Mouse (Mus musculus) spleen, embryonic (tissue): ENCODE results near the gene Sipa1.

Experiments
- CTCF ChIA-PET: fragments of 350-600 bp; sonication (Branson Sonifier 250); formaldehyde crosslinking; loops from one replicate; lab custom pipeline; 2022; lab: Charles Lee

Gene Sipa1

GRCm38 (mm10) chr19:5647791-5648190, 15.7 kb downstream of the Sipa1 start:
- CTCF ChIA-PET = no interaction called here

- CTCF ChIA-PET = interaction anchor here (0.7 kb wide), 1 partner anchor 9 kb away, joined by 3 read pairs; the partner anchor contains the start of gene Rela
Measured at GRCm38 (mm10) chr19:5646731-5647330, 16.7 kb downstream of the Sipa1 start.

DNA sequence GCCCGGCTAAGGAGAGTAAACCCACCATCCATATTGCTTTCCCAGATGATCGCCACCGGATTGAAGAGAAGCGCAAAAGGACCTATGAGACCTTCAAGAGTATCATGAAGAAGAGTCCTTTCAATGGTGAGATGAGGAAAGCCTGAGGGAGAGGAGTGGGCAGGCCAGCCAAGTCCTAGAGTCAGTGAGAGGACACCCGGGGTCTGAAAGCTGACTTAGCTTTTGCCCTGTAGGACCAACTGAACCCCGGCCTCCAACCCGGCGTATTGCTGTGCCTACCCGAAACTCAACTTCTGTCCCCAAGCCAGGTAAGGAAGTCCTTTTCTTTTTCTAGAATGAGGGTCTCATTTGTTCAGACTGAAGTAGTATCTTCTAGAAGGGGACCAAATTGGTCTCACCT, 18.2 kb downstream of the Sipa1 start:
- CTCF ChIA-PET = no interaction called here

- CTCF ChIA-PET = no interaction called here
Measured at GRCm38 (mm10) chr19:5641641-5642040, 21.9 kb downstream of the Sipa1 start.

- CTCF ChIA-PET = no interaction called here
Measured at GRCm38 (mm10) chr19:5641021-5641420, 22.5 kb downstream of the Sipa1 start.

DNA sequence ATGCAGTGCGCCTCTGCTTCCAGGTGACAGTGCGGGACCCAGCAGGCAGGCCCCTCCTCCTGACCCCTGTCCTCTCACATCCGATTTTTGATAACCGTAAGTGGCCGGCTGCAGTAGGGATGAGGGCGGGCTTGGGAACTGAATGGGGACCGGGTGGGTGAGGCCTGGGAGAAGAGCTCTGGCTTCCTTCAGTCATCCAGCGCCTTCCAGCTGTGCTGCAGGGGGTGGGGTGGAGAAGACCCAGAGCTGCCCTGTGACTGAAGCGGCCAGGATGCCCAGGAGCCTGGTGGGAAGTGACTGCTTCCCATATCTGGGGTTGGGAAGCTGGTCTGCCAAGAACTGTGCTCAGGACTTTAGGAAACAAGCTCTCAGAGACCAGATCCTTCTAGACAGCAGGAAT, 23.2 kb downstream of the Sipa1 start:
- CTCF ChIA-PET = no interaction called here

- CTCF ChIA-PET = interaction anchor here (0.7 kb wide), 1 partner anchor 36 kb away, joined by 3 read pairs; no protein-coding TSS in a partner anchor
Measured at GRCm38 (mm10) chr19:5638416-5639005, 25.0 kb downstream of the Sipa1 start.

DNA sequence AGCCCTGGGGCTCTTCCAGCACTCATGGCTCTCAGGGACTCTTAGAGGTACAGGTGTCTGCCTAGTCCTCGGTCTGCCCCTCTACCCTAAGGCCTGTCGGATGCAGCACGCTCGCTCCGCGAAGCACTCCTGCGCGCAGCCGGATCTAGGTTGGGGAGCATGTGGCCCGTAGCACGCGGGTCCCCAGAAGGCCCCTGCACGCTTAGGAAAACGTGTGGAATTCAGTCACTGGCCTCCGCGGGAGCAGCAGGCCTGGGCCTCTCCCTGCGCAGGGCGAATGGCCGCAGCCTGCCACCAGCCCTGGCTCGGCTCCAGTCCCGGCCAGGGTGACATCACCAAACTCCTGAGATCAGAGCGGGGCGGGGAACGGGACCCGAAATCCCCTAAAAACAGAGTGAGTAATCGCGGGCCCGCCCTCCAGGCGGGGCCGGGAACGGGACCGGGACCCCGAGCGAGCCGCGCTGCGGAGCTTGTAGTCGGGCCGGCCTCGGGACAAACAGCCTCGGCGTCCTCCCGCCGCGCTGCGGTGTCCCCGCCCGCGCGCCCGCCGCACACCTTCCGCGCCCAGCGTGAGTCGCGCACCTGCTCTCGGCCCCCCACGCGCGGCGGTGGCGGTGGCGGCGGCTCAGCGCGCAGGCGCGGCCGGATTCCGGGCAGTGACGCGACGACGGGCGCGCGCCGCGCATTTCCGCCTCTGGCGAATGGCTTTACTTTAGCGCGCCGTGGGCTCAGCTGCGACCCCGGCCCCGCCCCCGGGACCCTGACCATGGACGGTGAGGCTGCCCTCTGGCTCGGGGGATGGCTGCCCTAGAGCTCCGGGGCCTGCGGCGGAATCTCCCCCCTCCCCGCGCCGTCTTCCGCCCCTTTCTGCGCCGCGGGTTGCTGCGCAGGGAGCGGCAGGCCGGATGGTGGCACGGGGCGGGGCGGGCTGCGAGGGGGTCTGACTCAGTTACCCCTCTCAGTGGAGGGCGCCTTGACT, 26.1 kb downstream of the Sipa1 start, which contains the start of gene Rela:
TSS of gene Rela (plus strand) at position 415 of the 979 bp plus-strand sequence.
- CTCF ChIA-PET = interaction anchor here (0.7 to 1.0 kb wide), 2 partner anchors 9 to 35 kb away, joined by 3 read pairs; no protein-coding TSS in a partner anchor

GRCm38 (mm10) chr19:5636571-5637041, 26.9 kb downstream of the Sipa1 start:
- CTCF ChIA-PET = no interaction called here

- CTCF ChIA-PET = no interaction called here
Measured at GRCm38 (mm10) chr19:5636036-5636570, 27.4 kb downstream of the Sipa1 start.

- CTCF ChIA-PET = interaction anchor here (0.6 to 0.9 kb wide), 2 partner anchors 28 to 102 kb away, joined by 3 read pairs; no protein-coding TSS in a partner anchor
Measured at GRCm38 (mm10) chr19:5632120-5632519, 31.4 kb downstream of the Sipa1 start.

DNA sequence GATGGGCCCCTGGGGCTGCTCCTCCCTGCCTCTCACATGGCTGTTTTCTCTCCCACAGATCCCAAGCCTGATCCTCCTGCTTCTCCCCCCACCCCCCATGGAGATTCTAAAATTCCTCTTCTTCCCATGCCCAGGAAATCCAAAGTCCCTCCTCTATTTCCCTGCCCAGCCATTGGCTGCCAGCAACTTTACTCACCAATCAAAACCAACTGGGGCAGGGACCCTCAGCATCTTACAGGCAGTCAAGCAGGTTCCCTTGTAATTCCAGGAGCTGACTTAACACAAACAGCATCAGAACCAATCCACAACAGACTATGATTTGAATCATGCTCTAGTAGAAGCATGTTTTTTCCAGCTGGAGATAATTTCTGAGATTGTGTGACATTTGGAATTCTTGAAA, 33.6 kb downstream of the Sipa1 start:
- CTCF ChIA-PET = interaction anchor here (0.6 kb wide), 1 partner anchor 680 kb away, joined by 3 read pairs; no protein-coding TSS in a partner anchor

GRCm38 (mm10) chr19:5625311-5625710, 38.2 kb downstream of the Sipa1 start:
- CTCF ChIA-PET = no interaction called here

DNA sequence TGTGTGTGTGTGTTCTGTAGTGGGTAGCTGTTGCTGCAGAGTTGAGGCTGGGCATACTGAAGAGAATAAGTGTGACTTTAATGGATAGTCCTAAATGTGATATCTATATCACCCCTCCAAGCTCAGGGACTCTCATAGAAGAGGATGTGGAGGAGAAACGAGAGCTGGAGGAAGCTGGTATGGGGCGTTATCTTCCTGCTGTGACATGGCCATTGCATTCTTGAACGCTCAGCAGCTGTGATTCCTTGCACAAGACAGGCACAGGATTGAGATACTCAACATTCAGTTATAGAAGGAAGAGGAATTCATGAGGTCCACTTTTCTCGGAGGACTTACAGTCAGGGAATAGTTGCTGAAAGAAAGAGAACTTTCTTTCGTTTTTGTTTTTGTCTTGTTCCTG, 41.6 kb downstream of the Sipa1 start:
- CTCF ChIA-PET = no interaction called here

DNA sequence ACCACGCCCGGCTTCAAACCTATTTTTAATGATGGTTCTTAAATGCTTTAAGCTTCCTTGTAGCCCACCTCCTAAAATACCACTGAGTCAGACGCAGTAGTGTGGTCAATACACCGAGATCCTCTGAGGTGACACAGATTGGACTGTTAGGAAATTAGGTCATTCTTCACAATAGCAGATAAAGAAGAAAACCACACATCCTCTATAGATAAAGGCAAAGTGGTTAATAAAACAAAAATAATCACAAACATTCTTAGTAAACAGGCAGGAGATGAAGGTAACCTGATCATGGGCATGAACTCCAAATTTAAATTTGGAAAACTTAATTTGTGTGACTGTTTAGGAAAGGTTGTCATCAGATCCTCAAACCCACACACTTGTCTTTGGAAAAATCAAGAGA, 43.5 kb downstream of the Sipa1 start:
- CTCF ChIA-PET = no interaction called here

- CTCF ChIA-PET = no interaction called here
Measured at GRCm38 (mm10) chr19:5614953-5615352, 48.6 kb downstream of the Sipa1 start.

- CTCF ChIA-PET = no interaction called here
Measured at GRCm38 (mm10) chr19:5612762-5613411, 50.6 kb downstream of the Sipa1 start.

GRCm38 (mm10) chr19:5611973-5612372, 51.5 kb downstream of the Sipa1 start:
- CTCF ChIA-PET = no interaction called here

- CTCF ChIA-PET = interaction anchor here (0.9 kb wide), 1 partner anchor 41 kb away, joined by 3 read pairs; no protein-coding TSS in a partner anchor
Measured at GRCm38 (mm10) chr19:5609547-5610404, 53.7 kb downstream of the Sipa1 start, which contains the start of gene Kat5. Kat5 (minus strand) TSS chr19:5610237.

GRCm38 (mm10) chr19:5609171-5609546, 54.3 kb downstream of the Sipa1 start:
- CTCF ChIA-PET = no interaction called here
